Mouse (Mus musculus): ENCODE measurements around the gene Nxph1. TPM values are rescaled to one million over a fixed set of nuclear protein-coding genes. Genes with fewer than 3 reads are reported as not detected.

Nxph1 gene
- polyA plus RNA-seq (2012; ENCODE audit: insufficient read depth, insufficient read length, missing spikeins): not detected in 2 replicates

GRCm38 (mm10) chr6:8948131-8948470, at the start of gene Nxph1:
Gene Nxph1 (plus strand): TSS chr6:8948431.
- H3K4me1 ChIP-seq (ENCODE audit: control insufficient read depth, insufficient read depth, insufficient read length, low read length): peaks cover 4% of the 10 kb centered on the region; the same call in 1 of the 2 replicates
- H3K27ac ChIP-seq (replicated peaks; ENCODE audit: low read depth, low read length): no peak within 1 kb of the TSS
- peak within 1 kb of the TSS; percentile 40 for H3K4me3 ChIP-seq (ENCODE audit: insufficient read depth, low read depth, low read length)

GRCm38 (mm10) chr6:8900021-8900728, 48.1 kb upstream of the Nxph1 start:
- Histone ChIP-seq H3K4me1 (ENCODE audit: control insufficient read depth, insufficient read depth, insufficient read length, low read length) (no peaks in the 10 kb centered on the region), H3K27ac (replicated peaks; ENCODE audit: low read depth, low read length) (no peak overlapping the region), H3K4me3 (ENCODE audit: insufficient read depth, low read depth, low read length) (no peak overlapping the region)

- H3K4me1 ChIP-seq (ENCODE audit: control insufficient read depth, insufficient read depth, insufficient read length, low read length): no peaks in the 10 kb centered on the region
- no peak overlapping the region for H3K4me3 ChIP-seq (ENCODE audit: insufficient read depth, low read depth, low read length)
- no peak overlapping the region for H3K27ac ChIP-seq (replicated peaks; ENCODE audit: low read depth, low read length)
These were observed 47.5 kb upstream of the Nxph1 start for GRCm38 (mm10) chr6:8900729-8901122.

- Histone ChIP-seq H3K27ac (replicated peaks; ENCODE audit: low read depth, low read length) (no peak overlapping the region), H3K4me3 (ENCODE audit: insufficient read depth, low read depth, low read length) (no peak overlapping the region), H3K4me1 (ENCODE audit: control insufficient read depth, insufficient read depth, insufficient read length, low read length) (no peaks in the 10 kb centered on the region)
These were observed 40.3 kb upstream of the Nxph1 start for GRCm38 (mm10) chr6:8907917-8908316.

GRCm38 (mm10) chr6:8913404-8913803, 34.8 kb upstream of the Nxph1 start:
- Histone ChIP-seq H3K4me3 (ENCODE audit: insufficient read depth, low read depth, low read length) (no peak overlapping the region), H3K27ac (replicated peaks; ENCODE audit: low read depth, low read length) (no peak overlapping the region), H3K4me1 (ENCODE audit: control insufficient read depth, insufficient read depth, insufficient read length, low read length) (no peaks in the 10 kb centered on the region)

GRCm38 (mm10) chr6:8914682-8915081, 33.5 kb upstream of the Nxph1 start:
- no peak overlapping the region for H3K4me3 ChIP-seq (ENCODE audit: insufficient read depth, low read depth, low read length)
- no peak overlapping the region for H3K27ac ChIP-seq (replicated peaks; ENCODE audit: low read depth, low read length)
- no peaks in the 10 kb centered on the region for H3K4me1 ChIP-seq (ENCODE audit: control insufficient read depth, insufficient read depth, insufficient read length, low read length)

- Histone ChIP-seq H3K4me3 (ENCODE audit: insufficient read depth, low read depth, low read length) (no peak overlapping the region), H3K4me1 (ENCODE audit: control insufficient read depth, insufficient read depth, insufficient read length, low read length) (no peaks in the 10 kb centered on the region), H3K27ac (replicated peaks; ENCODE audit: low read depth, low read length) (no peak overlapping the region)
These were observed 23.8 kb upstream of the Nxph1 start for GRCm38 (mm10) chr6:8924481-8924880.

- H3K4me3 ChIP-seq (ENCODE audit: insufficient read depth, low read depth, low read length): no peak overlapping the region
- H3K4me1 ChIP-seq (ENCODE audit: control insufficient read depth, insufficient read depth, insufficient read length, low read length): no peaks in the 10 kb centered on the region
- H3K27ac ChIP-seq (replicated peaks; ENCODE audit: low read depth, low read length): no peak overlapping the region
These were observed 13.0 kb upstream of the Nxph1 start for GRCm38 (mm10) chr6:8935241-8935640.

GRCm38 (mm10) chr6:8935705-8936104, 12.5 kb upstream of the Nxph1 start:
- no peaks in the 10 kb centered on the region for H3K4me1 ChIP-seq (ENCODE audit: control insufficient read depth, insufficient read depth, insufficient read length, low read length)
- no peak overlapping the region for H3K4me3 ChIP-seq (ENCODE audit: insufficient read depth, low read depth, low read length)
- no peak overlapping the region for H3K27ac ChIP-seq (replicated peaks; ENCODE audit: low read depth, low read length)

GRCm38 (mm10) chr6:8936168-8936567, 12.1 kb upstream of the Nxph1 start:
- Histone ChIP-seq H3K27ac (replicated peaks; ENCODE audit: low read depth, low read length) (no peak overlapping the region), H3K4me1 (ENCODE audit: control insufficient read depth, insufficient read depth, insufficient read length, low read length) (no peaks in the 10 kb centered on the region), H3K4me3 (ENCODE audit: insufficient read depth, low read depth, low read length) (no peak overlapping the region)

- peak overlapping the region; percentile 40 for H3K4me3 ChIP-seq (ENCODE audit: insufficient read depth, low read depth, low read length)
These were observed 510 bp downstream of the Nxph1 start for GRCm38 (mm10) chr6:8948471-8949411.

GRCm38 (mm10) chr6:8949665-8950201, 1.5 kb downstream of the Nxph1 start:
- Histone ChIP-seq H3K4me3 (ENCODE audit: insufficient read depth, low read depth, low read length) (peak overlapping the region; percentile 3; the same call in 1 of the 2 replicates), H3K4me1 (ENCODE audit: control insufficient read depth, insufficient read depth, insufficient read length, low read length) (peaks cover 4% of the 10 kb centered on the region; the same call in 1 of the 2 replicates), H3K27ac (replicated peaks; ENCODE audit: low read depth, low read length) (no peak overlapping the region)

More at GRCm38 (mm10) chr6:8948471-8949411, 510 bp downstream of the Nxph1 start:
- Histone ChIP-seq H3K27ac (replicated peaks; ENCODE audit: low read depth, low read length) (no peak overlapping the region), H3K4me1 (ENCODE audit: control insufficient read depth, insufficient read depth, insufficient read length, low read length) (peaks cover 4% of the 10 kb centered on the region; the same call in 1 of the 2 replicates)

- Histone ChIP-seq H3K4me1 (ENCODE audit: control insufficient read depth, insufficient read depth, insufficient read length, low read length) (peaks cover 4% of the 10 kb centered on the region; the same call in 1 of the 2 replicates), H3K4me3 (ENCODE audit: insufficient read depth, low read depth, low read length) (peak overlapping the region; percentile 2; the same call in 1 of the 2 replicates), H3K27ac (replicated peaks; ENCODE audit: low read depth, low read length) (no peak overlapping the region)
These were observed 2.5 kb downstream of the Nxph1 start for GRCm38 (mm10) chr6:8950611-8951325.

GRCm38 (mm10) chr6:8951326-8951695, 3.1 kb downstream of the Nxph1 start:
- Histone ChIP-seq H3K4me3 (ENCODE audit: insufficient read depth, low read depth, low read length) (no peak overlapping the region), H3K27ac (replicated peaks; ENCODE audit: low read depth, low read length) (no peak overlapping the region), H3K4me1 (ENCODE audit: control insufficient read depth, insufficient read depth, insufficient read length, low read length) (peaks cover 4% of the 10 kb centered on the region; the same call in 1 of the 2 replicates)
